Mouse (Mus musculus): Measurements from ENCODE around the gene Prrg2. TPM values are rescaled to one million over a fixed set of nuclear protein-coding genes. Genes with fewer than 3 reads are reported as not detected.

Gene Prrg2
- total RNA-seq, 1 experiment from 2014 or later: 21.8 TPM

GRCm38 (mm10) chr7:45067190-45067999, 4.9 kb upstream of the Prrg2 start:
- no peak for ATAC-seq (ENCODE audit: extremely low read depth, insufficient number of reproducible peaks, low FRiP score, poor library complexity, severe bottlenecking)

GRCm38 (mm10) chr7:45061532-45062075, 873 bp downstream of the Prrg2 start:
- ATAC-seq (ENCODE audit: extremely low read depth, insufficient number of reproducible peaks, low FRiP score, poor library complexity, severe bottlenecking): no peak

GRCm38 (mm10) chr7:45060632-45061122, 1.8 kb downstream of the Prrg2 start:
- no peak for ATAC-seq (ENCODE audit: extremely low read depth, insufficient number of reproducible peaks, low FRiP score, poor library complexity, severe bottlenecking)

GRCm38 (mm10) chr7:45058607-45059571, 3.6 kb downstream of the Prrg2 start:
- no peak for ATAC-seq (ENCODE audit: extremely low read depth, insufficient number of reproducible peaks, low FRiP score, poor library complexity, severe bottlenecking)

- no peak for ATAC-seq (ENCODE audit: extremely low read depth, insufficient number of reproducible peaks, low FRiP score, poor library complexity, severe bottlenecking)
Observed at GRCm38 (mm10) chr7:45056972-45057348, 5.5 kb downstream of the Prrg2 start.

- ATAC-seq (ENCODE audit: extremely low read depth, insufficient number of reproducible peaks, low FRiP score, poor library complexity, severe bottlenecking): no peak
Observed at GRCm38 (mm10) chr7:45056329-45056971, 6.0 kb downstream of the Prrg2 start.

GRCm38 (mm10) chr7:45053931-45054510, 8.5 kb downstream of the Prrg2 start:
- ATAC-seq (ENCODE audit: extremely low read depth, insufficient number of reproducible peaks, low FRiP score, poor library complexity, severe bottlenecking): peak; percentile 88

- peak; percentile 27 for ATAC-seq (ENCODE audit: extremely low read depth, insufficient number of reproducible peaks, low FRiP score, poor library complexity, severe bottlenecking)
Observed at GRCm38 (mm10) chr7:45053117-45053930, 9.2 kb downstream of the Prrg2 start.

GRCm38 (mm10) chr7:45052862-45053116, 9.7 kb downstream of the Prrg2 start, which contains the start of gene Prr12:
Prr12 (minus strand) TSS chr7:45052881.
- ATAC-seq (ENCODE audit: extremely low read depth, insufficient number of reproducible peaks, low FRiP score, poor library complexity, severe bottlenecking): no peak

- no peak for ATAC-seq (ENCODE audit: extremely low read depth, insufficient number of reproducible peaks, low FRiP score, poor library complexity, severe bottlenecking)
Observed at GRCm38 (mm10) chr7:45052181-45052861, 10.2 kb downstream of the Prrg2 start.

GRCm38 (mm10) chr7:45051601-45051974, 10.9 kb downstream of the Prrg2 start:
- ATAC-seq (ENCODE audit: extremely low read depth, insufficient number of reproducible peaks, low FRiP score, poor library complexity, severe bottlenecking): no peak

GRCm38 (mm10) chr7:45050945-45051600, 11.4 kb downstream of the Prrg2 start:
- no peak for ATAC-seq (ENCODE audit: extremely low read depth, insufficient number of reproducible peaks, low FRiP score, poor library complexity, severe bottlenecking)

- no peak for ATAC-seq (ENCODE audit: extremely low read depth, insufficient number of reproducible peaks, low FRiP score, poor library complexity, severe bottlenecking)
Observed at GRCm38 (mm10) chr7:45048923-45049657, 13.4 kb downstream of the Prrg2 start.

- ATAC-seq (ENCODE audit: extremely low read depth, insufficient number of reproducible peaks, low FRiP score, poor library complexity, severe bottlenecking): no peak
Observed at GRCm38 (mm10) chr7:45048001-45048890, 14.2 kb downstream of the Prrg2 start.

GRCm38 (mm10) chr7:45047491-45047890, 15.0 kb downstream of the Prrg2 start:
- ATAC-seq (ENCODE audit: extremely low read depth, insufficient number of reproducible peaks, low FRiP score, poor library complexity, severe bottlenecking): no peak
